Mouse (Mus musculus): ENCODE measurements at regions not wholly inside any gene's neighbourhood (a gene's known extent, or its start where the extent isn't known, plus 50 kb on each side); places are given as distances from the start of the nearest gene placed in this dataset.

- Histone ChIP-seq H3K27me3 (ENCODE audit: control insufficient read depth, insufficient read depth, low read length) (no peaks in the 10 kb centered on the region), H3K27ac (no peak overlapping the region), H3K36me3 (ENCODE audit: control insufficient read depth, insufficient read depth, low read length) (no peaks in the 10 kb centered on the region), H3K79me2 (replicated peaks; ENCODE audit: control insufficient read depth, insufficient read depth, low read length) (no peaks in the 10 kb centered on the region), H3K4me3 (no peak overlapping the region), H3K4me1 (ENCODE audit: control insufficient read depth, insufficient read depth, low read length) (no peaks in the 10 kb centered on the region), H3K9ac (ENCODE audit: low read depth, low read length) (no peak overlapping the region)
- 39% methylated on average over 1 of the region's 1 CpGs for WGBS
- no peak for TF ChIP-seq POLR2A (IDR thresholded peaks at IDR 0.05; ENCODE audit: insufficient read depth, low read depth, low read length)
- no peak for TF ChIP-seq CTCF (IDR thresholded peaks at IDR 0.05)
- TF ChIP-seq EP300 (IDR thresholded peaks at IDR 0.05; ENCODE audit: insufficient read depth, low read depth, low read length) = no peak
- intact Hi-C loops (cut with DNase I) = no loop called here
- no peak for DNase-seq
Observed at GRCm38 (mm10) chr14:17567927-17568326, 92.1 kb upstream of the Thrb start.

- H3K79me2 ChIP-seq (replicated peaks; ENCODE audit: control insufficient read depth, insufficient read depth, low read length) = no peaks in the 10 kb centered on the region
- no peaks in the 10 kb centered on the region for H3K36me3 ChIP-seq (ENCODE audit: control insufficient read depth, insufficient read depth, low read length)
- H3K4me3 ChIP-seq = no peak overlapping the region
- intact Hi-C loops (cut with DNase I) = no loop called here
- WGBS = 18% methylated on average over 2 of the region's 2 CpGs
- H3K4me1 ChIP-seq (ENCODE audit: control insufficient read depth, insufficient read depth, low read length) = no peaks in the 10 kb centered on the region
- no peaks in the 10 kb centered on the region for H3K27me3 ChIP-seq (ENCODE audit: control insufficient read depth, insufficient read depth, low read length)
- no peak overlapping the region for H3K27ac ChIP-seq
- no peak for TF ChIP-seq EP300 (IDR thresholded peaks at IDR 0.05; ENCODE audit: insufficient read depth, low read depth, low read length)
- DNase-seq = no peak
- H3K9ac ChIP-seq (ENCODE audit: low read depth, low read length) = no peak overlapping the region
Observed at GRCm38 (mm10) chr14:17569087-17569636, 90.9 kb upstream of the Thrb start.

DNA sequence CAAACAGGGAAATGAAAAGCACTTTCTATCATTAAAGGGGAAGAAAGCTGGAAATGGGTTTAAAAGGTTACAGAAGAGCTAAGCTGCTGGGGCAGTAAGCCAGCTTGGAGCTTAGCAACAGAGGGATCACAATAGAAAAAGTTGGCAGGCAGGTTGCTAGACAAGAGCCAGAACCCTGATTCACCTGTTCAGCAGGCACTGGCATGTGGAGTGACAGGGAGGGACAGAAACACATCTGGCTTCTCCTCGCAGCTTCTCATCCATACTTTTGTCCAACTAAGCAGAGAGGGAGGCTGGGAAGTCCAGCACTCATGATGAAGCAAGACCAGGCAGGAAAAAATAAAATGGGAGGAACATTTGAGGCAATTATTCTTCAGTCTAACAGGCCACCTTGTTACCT, 81.3 kb upstream of the Thrb start:
- H3K4me1 ChIP-seq (ENCODE audit: control insufficient read depth, insufficient read depth, low read length) = no peaks in the 10 kb centered on the region
- DNase-seq = peak in 1 of 2 experiments; percentile 16
- H3K27me3 ChIP-seq (ENCODE audit: control insufficient read depth, insufficient read depth, low read length) = no peaks in the 10 kb centered on the region
- H3K9ac ChIP-seq (ENCODE audit: low read depth, low read length) = no peak overlapping the region
- 48% methylated on average over 1 of the region's 1 CpGs for WGBS
- TF ChIP-seq POLR2A (IDR thresholded peaks at IDR 0.05; ENCODE audit: insufficient read depth, low read depth, low read length) = no peak
- no peak for TF ChIP-seq CTCF (IDR thresholded peaks at IDR 0.05)
- TF ChIP-seq EP300 (IDR thresholded peaks at IDR 0.05; ENCODE audit: insufficient read depth, low read depth, low read length) = no peak
- intact Hi-C loops (cut with DNase I) = no loop called here
- H3K36me3 ChIP-seq (ENCODE audit: control insufficient read depth, insufficient read depth, low read length) = no peaks in the 10 kb centered on the region
- no peak overlapping the region for H3K27ac ChIP-seq
- H3K4me3 ChIP-seq = no peak overlapping the region
- no peaks in the 10 kb centered on the region for H3K79me2 ChIP-seq (replicated peaks; ENCODE audit: control insufficient read depth, insufficient read depth, low read length)

DNA sequence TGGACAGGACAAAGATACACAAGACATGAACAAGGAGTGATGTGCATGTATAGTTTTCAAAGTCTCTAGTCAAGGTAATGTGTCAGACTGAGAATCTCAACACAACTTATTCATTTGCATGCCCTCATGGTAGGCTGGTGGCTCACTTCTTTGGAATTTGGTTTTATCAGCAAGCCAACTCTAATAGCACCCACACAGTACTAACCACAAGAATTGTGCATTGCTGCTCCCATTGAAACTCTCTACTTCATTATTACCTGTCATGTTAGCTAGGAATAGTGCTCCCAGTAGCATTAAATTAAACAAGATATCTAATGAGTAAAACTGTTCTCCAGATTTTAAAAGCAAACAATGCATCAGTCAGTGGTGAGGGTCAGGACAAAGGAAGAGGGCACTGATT, 70.5 kb upstream of the Thrb start:
- no peak overlapping the region for H3K9ac ChIP-seq (ENCODE audit: low read depth, low read length)
- H3K4me1 ChIP-seq (ENCODE audit: control insufficient read depth, insufficient read depth, low read length) = no peaks in the 10 kb centered on the region
- H3K4me3 ChIP-seq = no peak overlapping the region
- no peaks in the 10 kb centered on the region for H3K27me3 ChIP-seq (ENCODE audit: control insufficient read depth, insufficient read depth, low read length)
- intact Hi-C loops (cut with DNase I) = no loop called here
- no peaks in the 10 kb centered on the region for H3K36me3 ChIP-seq (ENCODE audit: control insufficient read depth, insufficient read depth, low read length)
- no peak for TF ChIP-seq CTCF (IDR thresholded peaks at IDR 0.05)
- no peak for TF ChIP-seq POLR2A (IDR thresholded peaks at IDR 0.05; ENCODE audit: insufficient read depth, low read depth, low read length)
- no peak for TF ChIP-seq EP300 (IDR thresholded peaks at IDR 0.05; ENCODE audit: insufficient read depth, low read depth, low read length)
- no peaks in the 10 kb centered on the region for H3K79me2 ChIP-seq (replicated peaks; ENCODE audit: control insufficient read depth, insufficient read depth, low read length)
- no peak overlapping the region for H3K27ac ChIP-seq
- DNase-seq = no peak

GRCm38 (mm10) chr14:17599553-17599952, 60.5 kb upstream of the Thrb start:
- no peak overlapping the region for H3K27ac ChIP-seq
- DNase-seq = no peak
- WGBS = 61% methylated on average over 5 of the region's 5 CpGs
- no peaks in the 10 kb centered on the region for H3K79me2 ChIP-seq (replicated peaks; ENCODE audit: control insufficient read depth, insufficient read depth, low read length)
- H3K27me3 ChIP-seq (ENCODE audit: control insufficient read depth, insufficient read depth, low read length) = no peaks in the 10 kb centered on the region
- no peaks in the 10 kb centered on the region for H3K36me3 ChIP-seq (ENCODE audit: control insufficient read depth, insufficient read depth, low read length)
- TF ChIP-seq CTCF (IDR thresholded peaks at IDR 0.05) (no peak), POLR2A (IDR thresholded peaks at IDR 0.05; ENCODE audit: insufficient read depth, low read depth, low read length) (no peak), EP300 (IDR thresholded peaks at IDR 0.05; ENCODE audit: insufficient read depth, low read depth, low read length) (no peak)
- intact Hi-C loops (cut with DNase I) = no loop called here
- no peak overlapping the region for H3K4me3 ChIP-seq
- no peak overlapping the region for H3K9ac ChIP-seq (ENCODE audit: low read depth, low read length)
- peaks cover 1% of the 10 kb centered on the region; the same call in 1 of the 2 replicates for H3K4me1 ChIP-seq (ENCODE audit: control insufficient read depth, insufficient read depth, low read length)

- intact Hi-C loops (cut with DNase I) = no loop called here
- DNase-seq = peak; percentile 19 to 43
- 60% methylated on average over 1 of the region's 1 CpGs for WGBS
- Histone ChIP-seq H3K27me3 (ENCODE audit: control insufficient read depth, insufficient read depth, low read length) (no peaks in the 10 kb centered on the region), H3K4me3 (no peak overlapping the region), H3K27ac (peak overlapping the region; percentile 36), H3K4me1 (ENCODE audit: control insufficient read depth, insufficient read depth, low read length) (peaks cover 1% of the 10 kb centered on the region; the same call in 1 of the 2 replicates), H3K36me3 (ENCODE audit: control insufficient read depth, insufficient read depth, low read length) (no peaks in the 10 kb centered on the region), H3K79me2 (replicated peaks; ENCODE audit: control insufficient read depth, insufficient read depth, low read length) (no peaks in the 10 kb centered on the region), H3K9ac (ENCODE audit: low read depth, low read length) (no peak overlapping the region)
- TF ChIP-seq EP300 (IDR thresholded peaks at IDR 0.05; ENCODE audit: insufficient read depth, low read depth, low read length) (no peak), POLR2A (IDR thresholded peaks at IDR 0.05; ENCODE audit: insufficient read depth, low read depth, low read length) (no peak), CTCF (IDR thresholded peaks at IDR 0.05) (no peak)
Observed at GRCm38 (mm10) chr14:17602357-17602756, 57.7 kb upstream of the Thrb start.

Data from heart, adult 2 months (tissue).